Mouse (Mus musculus): ENCODE measurements around the gene Pfkfb3.

- no peak for TF ChIP-seq CTCF (conservative IDR thresholded peaks at IDR 0.05; ENCODE audit: low read length)
- TF ChIP-seq POU5F1 (IDR thresholded peaks at IDR 0.05; ENCODE audit: borderline replicate concordance, low read length) = no peak
Measured at GRCm38 (mm10) chr2:11566898-11567297, 13.0 kb upstream of the Pfkfb3 start.
